Mouse (Mus musculus) hindbrain, embryonic 12.5 days (tissue): ENCODE data around the gene Olfr525. TPM values are rescaled to one million over a fixed set of nuclear protein-coding genes. Genes with fewer than 3 reads are reported as not detected.

Source experiments
- ATAC-seq: fragments of 200-750 bp; cut with Nextera tagmentation; 2 replicates; pipeline ENCODE4 v1.8.0; 2017; ENCODE audit warnings: moderate TSS enrichment; ENCODE audit not compliant: low FRiP score
- H3K27ac ChIP-seq: fragments of 300-500 bp; sonication (generic); 2 replicates; pipeline ENCODE4 v1.5.1; 2016; ENCODE audit warnings: mild to moderate bottlenecking
- H3K27me3 ChIP-seq: fragments of 300-500 bp; sonication (generic); 2 replicates; pipeline ENCODE4 v1.6.1; 2016; ENCODE audit warnings: mild to moderate bottlenecking
- H3K36me3 ChIP-seq: fragments of 300-500 bp; sonication (generic); 2 replicates; pipeline ENCODE4 v1.6.1; 2016; ENCODE audit warnings: mild to moderate bottlenecking
- H3K4me1 ChIP-seq: fragments of 300-500 bp; sonication (generic); 2 replicates; pipeline ENCODE4 v1.6.1; 2016
- H3K4me2 ChIP-seq: fragments of 300-500 bp; sonication (generic); replicated peaks from 2 replicates; pipeline ENCODE4 v1.6.1; 2016; ENCODE audit warnings: mild to moderate bottlenecking
- H3K4me3 ChIP-seq: fragments of 300-500 bp; sonication (generic); 2 replicates; pipeline ENCODE4 v1.5.1; 2016; ENCODE audit warnings: mild to moderate bottlenecking
- H3K9ac ChIP-seq: fragments of 300-500 bp; sonication (generic); 2 replicates; pipeline ENCODE4 v1.6.1; 2016; ENCODE audit warnings: mild to moderate bottlenecking, moderate library complexity
- H3K9me3 ChIP-seq: fragments of 300-500 bp; sonication (generic); replicated peaks from 2 replicates; pipeline ENCODE4 v1.6.1; 2016; ENCODE audit warnings: mild to moderate bottlenecking
- WGBS: fragments of 180-500 bp; shearing (Covaris S2); methylation state at CpG from one replicate; pipeline ENCODE4 v1.1.7; 2016; 5-methylcytosine and 5-hydroxymethylcytosine counted together
- polyA plus RNA-seq: library from polyadenylated mRNA; unstranded; fragments of >200 nt; fragmentation: Nextera tagmentation; extraction: Ambion mirVana; gene quantifications from 2 replicates; pipeline ENCODE4 v1.2.1, GENCODE M21; 2016

Gene Olfr525
- polyA plus RNA-seq = not detected in 2 replicates

DNA sequence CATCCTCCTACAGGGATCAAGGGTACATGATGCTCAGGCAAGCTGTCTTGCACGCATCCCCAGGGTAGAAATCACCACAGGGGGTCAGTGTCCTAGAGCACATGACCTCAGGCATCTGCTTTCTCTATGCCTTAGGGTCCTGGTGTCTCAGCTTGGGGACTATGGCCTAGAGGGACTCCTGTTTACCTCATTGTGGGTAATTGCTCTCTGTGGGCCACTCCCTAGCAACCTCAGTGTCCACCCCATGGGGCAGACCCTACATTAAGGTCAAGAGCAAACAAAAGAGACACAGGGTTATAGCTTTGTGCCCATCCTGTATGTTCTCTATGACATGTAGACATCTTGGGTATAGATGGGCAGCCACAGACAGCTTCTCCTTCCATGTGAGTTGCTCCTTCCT, at the start of gene Olfr525:
Gene Olfr525 (plus strand): TSS at position 301 of the 400 bp plus-strand sequence.
- 65% methylated on average over 1 of the region's 1 CpGs for WGBS
- no peak within 1 kb of the TSS for H3K4me3 ChIP-seq
- H3K36me3 ChIP-seq = no peaks in the 10 kb centered on the region

DNA sequence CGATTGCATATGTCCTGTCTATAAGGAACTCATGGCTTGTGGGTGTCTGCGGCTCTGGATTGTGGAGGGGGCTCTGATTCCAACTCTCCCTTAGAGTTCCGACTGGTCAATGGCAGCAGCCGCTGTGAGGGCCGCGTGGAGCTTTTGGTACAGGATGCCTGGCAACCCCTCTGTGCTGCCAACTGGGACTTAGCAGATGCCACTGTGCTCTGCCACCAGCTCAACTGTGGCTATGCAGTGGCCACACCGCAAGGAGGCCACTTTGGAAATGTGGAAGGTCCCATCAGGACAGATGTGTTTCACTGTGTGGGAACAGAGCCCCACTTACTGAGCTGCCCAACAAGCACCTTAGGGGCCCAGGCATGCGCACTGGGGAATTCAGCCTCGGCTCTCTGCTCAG, 24.9 kb upstream of the Olfr525 start:
- Histone ChIP-seq H3K36me3 (no peaks in the 10 kb centered on the region), H3K9me3 (no peaks in the 10 kb centered on the region), H3K4me3 (no peak overlapping the region), H3K9ac (no peak overlapping the region), H3K4me2 (no peak overlapping the region), H3K4me1 (no peaks in the 10 kb centered on the region), H3K27ac (no peak overlapping the region), H3K27me3 (no peaks in the 10 kb centered on the region)
- whole genome bisulfite sequencing = 95% methylated on average over 9 of the region's 9 CpGs
- no peak for ATAC-seq

More for the DNA sequence above, at the start of gene Olfr525:
- ATAC-seq = no peak
- no peak within 1 kb of the TSS for H3K9ac ChIP-seq
- no peak within 1 kb of the TSS for H3K4me2 ChIP-seq
- H3K4me1 ChIP-seq = no peaks in the 10 kb centered on the region
- no peaks in the 10 kb centered on the region for H3K27me3 ChIP-seq
- no peaks in the 10 kb centered on the region for H3K9me3 ChIP-seq
- no peak within 1 kb of the TSS for H3K27ac ChIP-seq

DNA sequence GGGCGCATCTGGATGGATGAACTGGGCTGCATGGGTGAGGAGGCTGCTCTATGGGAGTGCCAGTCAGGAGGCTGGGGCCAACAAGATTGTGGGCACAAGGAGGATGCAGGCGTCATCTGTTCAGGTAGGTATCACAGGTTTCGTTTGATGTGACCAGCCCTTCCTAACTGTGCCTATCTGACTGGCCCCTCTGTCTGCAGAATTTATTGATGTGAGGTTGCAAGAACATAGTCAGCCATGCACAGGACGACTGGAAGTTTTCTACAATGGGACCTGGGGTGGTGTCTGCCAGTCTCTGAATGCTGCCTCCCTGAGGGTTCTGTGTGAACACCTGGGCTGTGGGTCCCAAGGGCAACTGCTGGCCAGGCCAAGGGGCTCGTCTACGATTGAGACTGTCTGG, 23.8 kb upstream of the Olfr525 start:
- H3K36me3 ChIP-seq = no peaks in the 10 kb centered on the region
- no peaks in the 10 kb centered on the region for H3K27me3 ChIP-seq
- WGBS = 82% methylated on average over 6 of the region's 6 CpGs

DNA sequence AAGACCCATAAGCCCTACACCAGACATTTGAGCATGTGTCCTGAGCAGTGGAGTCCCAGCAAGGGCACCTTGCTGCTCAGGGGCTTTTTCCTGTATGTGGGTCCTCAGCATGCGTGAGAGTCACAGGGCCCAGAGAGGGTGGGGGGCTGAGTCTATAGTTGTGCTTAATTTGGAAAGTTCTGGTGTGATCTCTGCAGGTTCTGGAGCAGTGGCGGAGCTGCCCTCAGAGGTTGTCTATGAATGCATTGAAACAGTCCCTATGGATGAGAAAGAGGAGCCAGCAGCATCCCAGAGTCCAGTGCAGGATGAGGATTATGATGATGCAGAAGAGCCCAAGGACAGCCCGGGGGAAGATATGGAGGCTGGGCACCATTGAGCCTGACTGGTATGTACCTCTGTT, 21.2 kb upstream of the Olfr525 start:
- Histone ChIP-seq H3K27me3 (no peaks in the 10 kb centered on the region), H3K9me3 (no peaks in the 10 kb centered on the region), H3K4me1 (no peaks in the 10 kb centered on the region), H3K36me3 (no peaks in the 10 kb centered on the region), H3K9ac (no peak overlapping the region), H3K4me2 (no peak overlapping the region), H3K27ac (no peak overlapping the region), H3K4me3 (no peak overlapping the region)
- no peak for ATAC-seq
- 87% methylated on average over 3 of the region's 3 CpGs for WGBS

More for the DNA sequence above, 23.8 kb upstream of the Olfr525 start:
- no peak overlapping the region for H3K4me3 ChIP-seq
- no peak overlapping the region for H3K4me2 ChIP-seq
- no peaks in the 10 kb centered on the region for H3K9me3 ChIP-seq
- ATAC-seq = no peak
- H3K27ac ChIP-seq = no peak overlapping the region
- no peak overlapping the region for H3K9ac ChIP-seq
- H3K4me1 ChIP-seq = no peaks in the 10 kb centered on the region

DNA sequence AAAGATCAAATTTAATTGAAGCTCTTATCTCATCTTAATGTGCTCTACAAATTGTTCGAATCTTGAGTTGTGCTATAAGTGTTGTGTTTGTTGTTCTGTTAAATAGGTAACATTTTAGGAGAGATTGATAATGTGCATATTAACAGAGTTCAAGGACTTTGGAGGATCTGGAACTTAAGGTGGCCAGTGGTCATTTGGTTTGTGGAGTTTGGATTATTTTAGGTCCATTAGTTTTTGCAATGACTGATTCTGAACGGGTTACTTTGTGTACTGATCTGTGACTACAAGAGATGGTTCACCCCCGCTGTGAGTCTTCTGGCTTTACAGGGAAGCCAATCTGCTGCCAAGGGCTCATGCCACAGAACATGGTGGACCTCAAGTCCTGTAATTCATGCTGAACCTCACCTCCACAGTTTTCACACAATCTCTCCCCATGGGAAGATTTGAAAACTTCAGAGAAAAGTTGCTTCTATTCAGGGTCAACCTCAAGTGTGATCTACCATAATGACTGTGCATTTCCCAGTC, 735 bp upstream of the Olfr525 start:
- ATAC-seq = no peak
- H3K36me3 ChIP-seq = no peaks in the 10 kb centered on the region
- no peak overlapping the region for H3K27ac ChIP-seq
- no peaks in the 10 kb centered on the region for H3K4me1 ChIP-seq
- H3K9me3 ChIP-seq = no peaks in the 10 kb centered on the region
- H3K4me2 ChIP-seq = no peak overlapping the region
- no peak overlapping the region for H3K9ac ChIP-seq
- H3K4me3 ChIP-seq = no peak overlapping the region
- no peaks in the 10 kb centered on the region for H3K27me3 ChIP-seq
- WGBS = 81% methylated on average over 3 of the region's 3 CpGs

DNA sequence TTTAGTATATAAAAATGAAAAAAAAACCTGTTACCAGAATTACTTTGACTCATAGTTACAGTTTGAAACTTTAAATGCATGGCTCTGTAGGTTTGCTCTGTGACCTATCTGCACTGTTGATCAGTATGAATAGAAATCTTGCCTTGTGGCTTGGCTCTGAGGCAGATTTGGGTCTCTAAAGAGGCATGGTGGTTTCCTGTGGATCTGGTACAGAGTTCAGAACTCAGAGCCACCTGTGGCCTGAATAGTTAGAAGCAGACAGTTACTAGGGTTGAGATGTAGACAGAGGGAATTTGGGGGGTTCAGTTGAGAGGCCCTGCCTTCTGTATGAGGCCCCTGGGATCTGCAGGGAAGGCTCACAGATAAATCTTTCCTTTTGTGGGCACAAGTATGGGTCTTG, 477 bp downstream of the Olfr525 start:
- H3K27ac ChIP-seq = no peak overlapping the region
- no peak overlapping the region for H3K4me2 ChIP-seq
- no peaks in the 10 kb centered on the region for H3K27me3 ChIP-seq
- ATAC-seq = no peak
- H3K4me3 ChIP-seq = no peak overlapping the region
- no peak overlapping the region for H3K9ac ChIP-seq
- H3K36me3 ChIP-seq = no peaks in the 10 kb centered on the region
- no peaks in the 10 kb centered on the region for H3K4me1 ChIP-seq
- no peaks in the 10 kb centered on the region for H3K9me3 ChIP-seq

DNA sequence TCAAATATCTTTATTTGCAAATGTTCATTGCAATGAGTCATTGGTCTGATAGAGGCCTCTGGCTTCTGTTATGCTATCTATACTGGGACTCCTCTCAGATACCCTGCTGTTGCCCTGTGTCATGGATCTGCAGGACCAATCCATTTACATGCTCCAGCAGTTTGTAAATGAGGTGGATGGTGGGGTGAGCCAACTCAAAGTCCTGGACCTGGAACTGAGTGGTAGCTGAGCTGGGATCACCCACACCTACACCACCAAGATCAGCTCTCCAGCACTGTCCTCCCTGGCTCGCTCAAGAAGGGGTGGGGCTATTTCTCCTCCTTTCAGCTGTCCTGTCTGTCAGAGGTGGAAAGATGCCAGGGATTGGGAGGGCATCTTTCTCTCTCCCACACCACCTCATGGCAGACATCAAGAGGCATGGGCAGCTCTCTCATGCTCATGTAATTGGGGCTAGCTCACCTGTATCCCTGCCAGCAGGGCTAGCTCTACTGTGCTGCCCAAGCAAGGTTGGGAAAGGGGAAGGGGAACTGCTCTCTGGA, 9.2 kb downstream of the Olfr525 start:
- ATAC-seq = no peak
- Histone ChIP-seq H3K27ac (no peak overlapping the region), H3K36me3 (no peaks in the 10 kb centered on the region), H3K4me1 (no peaks in the 10 kb centered on the region), H3K27me3 (no peaks in the 10 kb centered on the region), H3K9ac (no peak overlapping the region), H3K9me3 (no peaks in the 10 kb centered on the region), H3K4me2 (no peak overlapping the region), H3K4me3 (no peak overlapping the region)
- WGBS = 53% methylated on average over 1 of the region's 1 CpGs

DNA sequence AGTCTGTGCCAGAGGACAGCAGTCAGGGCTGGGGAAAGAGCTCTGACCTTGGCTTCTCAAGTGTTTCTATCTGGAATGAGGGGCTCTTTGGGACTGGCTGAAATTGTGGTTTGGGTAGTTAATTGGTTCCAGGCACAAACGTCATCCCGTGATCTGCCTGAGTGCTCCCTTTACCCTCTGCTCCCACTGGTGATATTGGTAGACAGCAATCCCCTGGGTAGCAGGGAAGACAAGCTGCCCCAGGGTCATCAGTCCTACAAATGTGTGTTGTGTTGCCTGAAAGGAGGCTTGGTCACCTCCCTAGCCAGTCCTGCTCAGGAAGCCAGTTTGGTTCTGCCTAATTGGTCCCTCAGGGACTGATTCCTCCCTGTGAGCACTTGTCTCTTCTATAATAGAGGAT, 13.1 kb downstream of the Olfr525 start, which contains the start of gene Olfr527:
Gene Olfr527 (plus strand): TSS at position 301 of the 400 bp plus-strand sequence.
- Histone ChIP-seq H3K27ac (no peak within 1 kb of the TSS), H3K36me3 (no peaks in the 10 kb centered on the region), H3K9ac (no peak within 1 kb of the TSS), H3K4me3 (no peak within 1 kb of the TSS), H3K27me3 (no peaks in the 10 kb centered on the region), H3K4me1 (no peaks in the 10 kb centered on the region), H3K4me2 (no peak within 1 kb of the TSS), H3K9me3 (no peaks in the 10 kb centered on the region)
- 77% methylated on average over 2 of the region's 2 CpGs for WGBS
- ATAC-seq = no peak

DNA sequence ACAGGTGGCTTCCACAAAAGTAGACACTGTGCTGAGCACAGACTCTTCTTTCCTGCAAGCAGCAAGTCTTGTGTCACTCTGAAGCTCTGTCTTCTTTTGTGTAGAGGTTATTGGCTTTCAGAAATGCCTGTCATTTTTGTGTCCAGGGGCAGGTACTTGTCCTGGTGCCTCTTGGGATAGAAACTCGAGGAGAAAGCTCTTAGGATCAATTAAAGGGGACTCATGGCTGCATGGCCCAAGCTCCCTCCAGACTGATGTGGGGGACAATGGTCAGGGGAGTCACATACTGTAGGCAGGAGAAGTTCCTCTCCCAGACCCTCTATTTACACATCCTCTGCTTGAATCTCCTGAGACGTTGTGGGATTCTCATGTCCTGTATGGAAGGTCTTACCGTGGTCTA, 40.9 kb downstream of the Olfr525 start, which contains the start of gene Olfr60:
Gene Olfr60 (minus strand): TSS at position 101 of the 400 bp plus-strand sequence.
- no peak within 1 kb of the TSS for H3K27ac ChIP-seq
- WGBS = 62% methylated on average over 3 of the region's 3 CpGs
- H3K9ac ChIP-seq = no peak within 1 kb of the TSS
- H3K36me3 ChIP-seq = no peaks in the 10 kb centered on the region
- no peaks in the 10 kb centered on the region for H3K27me3 ChIP-seq
- no peak within 1 kb of the TSS for H3K4me2 ChIP-seq
- no peaks in the 10 kb centered on the region for H3K9me3 ChIP-seq
- no peaks in the 10 kb centered on the region for H3K4me1 ChIP-seq
- no peak for ATAC-seq
- no peak within 1 kb of the TSS for H3K4me3 ChIP-seq

DNA sequence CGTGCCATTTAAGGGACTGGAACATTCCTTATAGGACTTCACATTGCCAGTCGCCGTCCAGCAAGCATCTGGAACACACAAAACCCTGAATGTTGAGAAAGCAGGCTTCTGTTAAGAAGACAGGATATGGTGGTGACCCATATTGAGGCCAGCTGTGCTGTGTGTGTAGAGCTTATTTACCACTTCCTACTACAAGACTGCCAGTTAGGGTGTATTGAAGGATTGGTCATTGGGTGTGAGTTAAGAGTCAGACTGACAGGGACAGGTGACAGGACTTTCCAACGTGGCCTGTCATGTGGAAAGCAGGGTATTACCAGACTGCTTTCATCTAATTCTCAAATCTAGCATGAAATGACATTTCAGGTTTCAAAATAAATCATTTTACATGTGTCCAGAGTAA, 53.6 kb downstream of the Olfr525 start:
- H3K4me3 ChIP-seq = no peak overlapping the region
- H3K27ac ChIP-seq = no peak overlapping the region
- 69% methylated on average over 4 of the region's 4 CpGs for WGBS
- no peaks in the 10 kb centered on the region for H3K4me1 ChIP-seq
- no peak for ATAC-seq
- H3K27me3 ChIP-seq = no peaks in the 10 kb centered on the region
- no peak overlapping the region for H3K9ac ChIP-seq
- no peak overlapping the region for H3K4me2 ChIP-seq
- no peaks in the 10 kb centered on the region for H3K36me3 ChIP-seq
- no peaks in the 10 kb centered on the region for H3K9me3 ChIP-seq

DNA sequence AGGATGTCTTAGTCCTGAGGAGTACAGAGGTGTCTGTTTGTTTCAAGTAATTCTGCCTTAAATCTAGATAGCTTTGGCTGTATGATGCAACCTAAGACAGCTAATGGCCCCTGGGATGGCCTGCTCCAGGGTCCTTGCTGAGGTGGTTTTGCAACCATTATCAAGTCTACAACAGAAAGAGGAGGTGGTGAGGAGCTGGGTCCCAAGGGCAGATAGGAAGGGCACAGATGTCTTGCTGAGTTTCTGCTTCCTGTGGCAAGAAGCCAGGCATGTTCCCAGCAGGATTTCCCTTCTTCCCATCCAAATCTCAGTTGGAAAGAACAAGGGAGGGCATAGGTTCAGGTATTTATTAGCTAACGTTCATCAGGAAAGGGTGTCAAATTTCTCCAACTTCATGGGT, 55.6 kb downstream of the Olfr525 start, which contains the start of gene Olfr530:
Gene Olfr530 (minus strand): TSS at position 101 of the 400 bp plus-strand sequence.
- no peaks in the 10 kb centered on the region for H3K27me3 ChIP-seq
- no peaks in the 10 kb centered on the region for H3K36me3 ChIP-seq
- no peak within 1 kb of the TSS for H3K4me3 ChIP-seq
- H3K9me3 ChIP-seq = no peaks in the 10 kb centered on the region
- H3K4me1 ChIP-seq = no peaks in the 10 kb centered on the region
- H3K9ac ChIP-seq = no peak within 1 kb of the TSS
- 33% methylated on average over 1 of the region's 1 CpGs for WGBS
- ATAC-seq = no peak
- no peak within 1 kb of the TSS for H3K27ac ChIP-seq
- no peak within 1 kb of the TSS for H3K4me2 ChIP-seq

DNA sequence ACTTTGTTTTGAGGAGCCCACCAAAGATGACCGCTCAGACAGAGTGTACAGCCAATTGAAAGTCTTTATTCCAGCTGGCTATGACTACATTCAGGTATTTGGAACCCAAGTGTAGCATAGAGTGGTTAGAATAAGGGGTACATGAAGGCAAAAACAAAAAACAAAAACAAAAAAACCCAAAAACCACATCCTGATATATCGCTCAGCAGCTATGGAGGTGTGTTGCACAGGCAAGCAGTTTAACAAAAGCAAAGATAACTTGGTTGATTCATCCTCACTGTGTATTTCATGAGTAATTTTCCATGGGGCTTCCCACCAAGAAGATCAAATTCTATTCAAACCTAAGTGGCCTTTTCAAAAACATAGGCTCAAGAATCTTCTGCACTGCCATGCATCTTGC, 56.3 kb downstream of the Olfr525 start:
- Histone ChIP-seq H3K4me1 (no peaks in the 10 kb centered on the region), H3K9ac (no peak overlapping the region), H3K27me3 (no peaks in the 10 kb centered on the region), H3K9me3 (no peaks in the 10 kb centered on the region), H3K27ac (no peak overlapping the region), H3K4me2 (no peak overlapping the region), H3K4me3 (no peak overlapping the region), H3K36me3 (no peaks in the 10 kb centered on the region)
- no peak for ATAC-seq
- WGBS = 98% methylated on average over 2 of the region's 2 CpGs
